Mouse (Mus musculus) liver, adult 2 months (tissue): ENCODE measurements at regions not wholly inside any gene's neighbourhood (a gene's known extent, or its start where the extent isn't known, plus 50 kb on each side); places are given as distances from the start of the nearest gene placed in this dataset.

Experiments used
- DNase-seq: peaks from one replicate; pipeline ENCODE4 v3.0.0-alpha.2; 2011; ENCODE audit warnings: low read depth, low spot score; ENCODE audit errors: extremely low read depth
- H3K27ac ChIP-seq: fragments of 200-500 bp; replicated peaks from 2 replicates; pipeline ENCODE4 v1.5.1; 2012; ENCODE audit warnings: low read depth, mild to moderate bottlenecking, control low read depth, inconsistent platforms, low read length; ENCODE audit not compliant: insufficient read depth
- H3K27me3 ChIP-seq: fragments of 200-500 bp; 2 replicates; pipeline ENCODE4 v1.6.1; 2012; ENCODE audit warnings: mild to moderate bottlenecking, moderate library complexity, low read length, inconsistent platforms; ENCODE audit not compliant: control insufficient read depth, insufficient read depth
- H3K36me3 ChIP-seq: fragments of 200-500 bp; 2 replicates; pipeline ENCODE4 v1.6.1; 2012; ENCODE audit warnings: low read length, inconsistent platforms; ENCODE audit not compliant: control insufficient read depth, insufficient read depth
- H3K4me1 ChIP-seq: fragments of 200-500 bp; 2 replicates; pipeline ENCODE4 v1.6.1; 2011; ENCODE audit warnings: low read length; ENCODE audit not compliant: control insufficient read depth, insufficient read depth
- H3K4me3 ChIP-seq: fragments of 200-500 bp; 2 replicates; pipeline ENCODE4 v1.5.1; 2011; ENCODE audit warnings: low read depth, mild to moderate bottlenecking, control low read depth, low read length, moderate library complexity; ENCODE audit not compliant: insufficient read depth
- H3K79me2 ChIP-seq: fragments of 200-500 bp; 2 replicates; pipeline ENCODE4 v1.6.1; 2012; ENCODE audit warnings: inconsistent platforms, mild to moderate bottlenecking, low read length, moderate library complexity; ENCODE audit not compliant: control insufficient read depth, insufficient read depth
- H3K9ac ChIP-seq: fragments of 200-500 bp; 2 replicates; pipeline ENCODE4 v1.6.1; 2012; ENCODE audit warnings: low read depth, mild to moderate bottlenecking, control low read depth, inconsistent platforms, low read length
- CTCF ChIP-seq: fragments of 200-500 bp; IDR thresholded peaks from 2 replicates; pipeline ENCODE4 v1.5.1; 2011; ENCODE audit warnings: low read depth, low read length, control low read depth
- POLR2A ChIP-seq: fragments of 200-500 bp; IDR thresholded peaks from 2 replicates; pipeline ENCODE4 v1.6.1; 2011; ENCODE audit warnings: low read length, control low read depth; ENCODE audit not compliant: insufficient read depth; ENCODE audit errors: extremely low read depth
- WGBS: fragments of 180-500 bp; shearing (Covaris S2); methylation state at CpG from one replicate; pipeline ENCODE4 v1.1.7; 2018; 5-methylcytosine and 5-hydroxymethylcytosine counted together

DNA sequence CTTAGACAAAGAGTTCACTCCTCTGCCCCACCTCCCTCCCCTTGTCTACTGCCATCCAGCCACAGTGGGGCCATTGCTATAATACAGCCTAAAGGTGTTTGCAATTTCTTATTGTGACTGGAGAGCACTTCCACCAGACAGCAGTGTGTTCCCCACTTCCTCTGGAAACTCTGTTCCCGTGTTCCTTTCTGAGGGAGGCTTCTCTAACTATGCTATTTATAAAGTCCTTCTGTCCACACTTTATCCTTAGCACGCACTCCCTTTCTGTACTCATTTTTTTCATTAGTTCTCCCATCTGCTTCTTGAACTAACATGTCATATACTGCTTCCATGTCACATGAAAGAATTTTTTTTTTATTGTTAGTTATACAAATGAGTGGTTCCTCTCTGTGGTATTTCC is 52.0 kb upstream of the 4930432M17Rik start:
- WGBS = 74% methylated on average over 2 of the region's 2 CpGs
- H3K79me2 ChIP-seq = no peaks in the 10 kb centered on the region
- H3K36me3 ChIP-seq = no peaks in the 10 kb centered on the region
- H3K4me1 ChIP-seq = no peaks in the 10 kb centered on the region
- no peak overlapping the region for H3K9ac ChIP-seq
- 0 out of 2 replicates have a peak, but pooled peaks cover 2% of the 10 kb centered on the region for H3K27me3 ChIP-seq
- no peak for DNase-seq
- no peak overlapping the region for H3K4me3 ChIP-seq
- no peak for TF ChIP-seq POLR2A
- no peak for TF ChIP-seq CTCF
- H3K27ac ChIP-seq = no peak overlapping the region

DNA sequence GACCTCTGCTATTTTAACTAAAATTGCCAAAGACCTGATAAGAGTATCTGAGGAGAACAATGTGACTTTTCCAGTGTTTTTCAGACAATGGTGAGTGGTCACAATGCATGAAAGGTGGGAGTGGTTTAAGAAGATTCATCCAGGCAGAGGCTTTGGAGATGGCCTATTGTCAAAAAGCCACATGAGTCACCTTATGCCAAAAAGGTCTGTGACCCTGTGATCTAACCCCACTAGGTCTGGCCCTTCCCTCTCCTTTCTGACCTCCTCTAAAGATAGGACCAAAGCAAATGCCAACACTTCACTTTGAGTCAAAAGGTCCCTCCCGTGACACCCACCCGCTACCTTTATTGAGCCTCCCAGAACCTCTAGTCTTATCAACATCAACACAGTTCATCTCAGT is 52.4 kb upstream of the 4930432M17Rik start:
- TF ChIP-seq POLR2A (no peak), CTCF (no peak)
- no peak overlapping the region for H3K9ac ChIP-seq
- H3K4me1 ChIP-seq = no peaks in the 10 kb centered on the region
- H3K27me3 ChIP-seq = 0 out of 2 replicates have a peak, but pooled peaks cover 1% of the 10 kb centered on the region
- 83% methylated on average over 2 of the region's 2 CpGs for whole genome bisulfite sequencing
- no peaks in the 10 kb centered on the region for H3K36me3 ChIP-seq
- DNase-seq = no peak
- H3K4me3 ChIP-seq = no peak overlapping the region
- no peaks in the 10 kb centered on the region for H3K79me2 ChIP-seq
- H3K27ac ChIP-seq = no peak overlapping the region

DNA sequence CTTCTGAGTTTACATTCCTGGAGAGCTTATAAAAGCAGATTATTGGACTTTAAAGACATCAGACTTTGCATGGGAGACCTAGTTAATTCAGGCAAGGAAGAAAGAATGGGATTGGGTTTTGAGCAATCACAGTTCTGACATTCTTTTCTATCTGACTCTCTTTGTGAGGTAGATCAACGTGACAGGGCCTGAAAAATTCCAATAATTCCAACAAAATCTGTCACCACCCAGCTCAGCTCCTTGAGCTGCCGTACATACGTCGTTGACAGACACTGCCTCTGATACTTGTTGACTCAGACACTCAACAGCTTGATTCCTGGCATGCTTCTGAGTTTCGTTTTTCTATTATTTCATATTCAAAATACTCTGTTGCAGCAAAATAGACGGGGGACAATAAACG is 53.2 kb upstream of the 4930432M17Rik start:
- 81% methylated on average over 7 of the region's 7 CpGs for WGBS
- H3K27me3 ChIP-seq = no peaks in the 10 kb centered on the region
- no peak for DNase-seq

DNA sequence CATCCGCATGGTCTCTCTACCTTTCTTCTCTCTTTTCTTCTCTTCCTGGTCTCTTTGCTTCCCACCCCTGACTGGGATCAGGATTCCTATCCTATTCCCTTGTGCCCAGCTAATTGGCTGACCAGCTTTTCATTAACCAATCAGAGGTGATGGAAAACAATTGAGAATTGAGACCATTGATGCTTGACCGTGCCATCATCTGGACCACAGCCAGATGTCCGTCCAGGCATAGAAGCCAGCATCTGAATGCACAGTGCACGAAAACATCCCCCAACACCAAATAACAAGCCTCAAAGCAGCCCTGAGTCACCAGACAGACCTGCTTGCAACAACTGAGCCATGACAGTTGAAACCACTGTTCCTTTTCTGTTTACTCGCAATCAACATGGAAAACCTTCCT is 54.5 kb upstream of the 4930432M17Rik start:
- Histone ChIP-seq H3K79me2 (no peaks in the 10 kb centered on the region), H3K27me3 (no peaks in the 10 kb centered on the region), H3K27ac (no peak overlapping the region), H3K4me1 (no peaks in the 10 kb centered on the region), H3K36me3 (no peaks in the 10 kb centered on the region), H3K4me3 (no peak overlapping the region), H3K9ac (no peak overlapping the region)
- DNase-seq = no peak
- WGBS = 91% methylated on average over 5 of the region's 5 CpGs
- no peak for TF ChIP-seq POLR2A
- TF ChIP-seq CTCF = no peak

More for the DNA sequence above, 53.2 kb upstream of the 4930432M17Rik start:
- Histone ChIP-seq H3K4me3 (no peak overlapping the region), H3K36me3 (no peaks in the 10 kb centered on the region), H3K79me2 (no peaks in the 10 kb centered on the region), H3K9ac (no peak overlapping the region), H3K4me1 (no peaks in the 10 kb centered on the region), H3K27ac (no peak overlapping the region)
- TF ChIP-seq POLR2A (no peak), CTCF (no peak)

DNA sequence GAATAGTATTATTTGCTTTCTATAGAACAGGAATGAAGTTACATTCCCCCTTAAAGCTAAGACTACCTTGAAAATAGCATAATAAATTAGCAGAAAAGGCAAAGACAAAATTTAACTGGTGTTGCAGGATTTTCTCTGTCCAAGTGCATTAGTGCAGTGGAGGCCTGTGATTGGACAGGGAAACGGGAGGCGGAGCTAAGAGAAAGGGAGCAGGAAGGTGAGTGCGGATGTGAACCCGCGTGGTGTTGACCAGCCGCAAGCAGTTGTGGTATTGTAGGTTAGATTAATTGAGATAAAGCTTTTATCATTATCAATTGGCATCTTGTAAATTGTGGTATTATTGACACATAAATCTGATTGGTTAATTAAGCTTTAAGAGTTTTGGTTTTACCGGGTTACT is 55.8 kb upstream of the 4930432M17Rik start:
- Histone ChIP-seq H3K79me2 (no peaks in the 10 kb centered on the region), H3K4me1 (no peaks in the 10 kb centered on the region), H3K27ac (no peak overlapping the region), H3K4me3 (no peak overlapping the region), H3K27me3 (no peaks in the 10 kb centered on the region), H3K9ac (no peak overlapping the region), H3K36me3 (no peaks in the 10 kb centered on the region)
- 77% methylated on average over 7 of the region's 7 CpGs for WGBS
- no peak for DNase-seq
- no peak for TF ChIP-seq POLR2A
- no peak for TF ChIP-seq CTCF

DNA sequence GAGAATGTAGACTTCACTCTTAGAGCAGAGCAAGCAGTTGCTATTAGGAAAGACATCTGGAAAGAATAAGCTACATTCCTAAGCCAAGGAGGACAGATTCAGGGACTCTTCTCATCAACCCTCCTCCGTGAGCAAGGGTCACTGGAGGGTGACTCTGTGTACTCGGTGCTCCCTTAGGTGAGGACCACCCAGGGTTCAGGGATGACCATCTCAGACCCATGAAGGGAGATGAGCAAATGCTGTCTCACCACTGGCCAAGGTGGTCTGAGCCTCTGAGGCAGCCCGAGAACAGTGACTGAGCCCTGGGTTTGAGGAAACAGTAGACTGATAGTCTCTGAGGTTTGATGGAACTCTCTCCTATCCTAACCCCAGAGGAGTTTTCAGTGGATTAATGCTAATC is 57.3 kb upstream of the 4930432M17Rik start:
- WGBS = 81% methylated on average over 3 of the region's 3 CpGs
- no peak overlapping the region for H3K27ac ChIP-seq

More for the DNA sequence above, 57.3 kb upstream of the 4930432M17Rik start:
- Histone ChIP-seq H3K9ac (no peak overlapping the region), H3K79me2 (no peaks in the 10 kb centered on the region), H3K4me3 (no peak overlapping the region), H3K36me3 (no peaks in the 10 kb centered on the region), H3K4me1 (no peaks in the 10 kb centered on the region), H3K27me3 (no peaks in the 10 kb centered on the region; the same call in 1 of the 2 replicates)
- DNase-seq = no peak
- no peak for TF ChIP-seq POLR2A
- TF ChIP-seq CTCF = no peak
